ENCODE assay signal across 19 mouse cellular contexts in genomic region chr11:117220777-117221176, GRCm38 (mm10).
"Had no signal": no experiment of that assay in that cellular context is flagged by ENCODE, and none has a peak within 500 bp of the region (broad histone marks: within the 10 kb centered on the region; RNA-seq: fewer than 3 reads in every experiment).

No protein-coding gene starts in this region.

- H3K27me3 ChIP-seq: liver, embryonic 13.5 days; neural tube, embryonic 12.5 days; neural tube, embryonic 15.5 days had no signal

- H3K36me3 ChIP-seq: liver, embryonic 13.5 days; neural tube, embryonic 12.5 days; neural tube, embryonic 15.5 days had no signal

- DNase-seq: kidney, adult 9 months; kidney, postnatal 14 days; kidney, postnatal 4 days; layer of hippocampus, adult 9-11 months; liver, embryonic 13.5 days; lung, adult 2 months; lung, postnatal 14 days; lung, postnatal 4 days; midbrain, embryonic 14.5 days; right cerebral cortex, adult 18-20 months; right cerebral cortex, postnatal 14 days; right cerebral cortex, postnatal 4 days; thymus, adult 2 months; thymus, postnatal 14 days; thymus, postnatal 4 days had no signal

- H3K4me1 ChIP-seq: neural tube, embryonic 12.5 days; neural tube, embryonic 15.5 days had no signal

- H3K4me2 ChIP-seq: liver, embryonic 13.5 days; midbrain, embryonic 11.5 days; neural tube, embryonic 12.5 days; neural tube, embryonic 15.5 days had no signal

- H3K9ac ChIP-seq: liver, embryonic 13.5 days; neural tube, embryonic 12.5 days; neural tube, embryonic 15.5 days had no signal

- H3K27ac ChIP-seq: liver, embryonic 13.5 days; neural tube, embryonic 12.5 days; neural tube, embryonic 15.5 days; stomach, postnatal 0 days had no signal

- H3K9me3 ChIP-seq: liver, embryonic 13.5 days; neural tube, embryonic 12.5 days; neural tube, embryonic 15.5 days had no signal

- H3K4me3 ChIP-seq: liver, embryonic 13.5 days; neural tube, embryonic 12.5 days; neural tube, embryonic 15.5 days had no signal
